Mouse (Mus musculus): ENCODE results near the gene Ralgps1.

DNA sequence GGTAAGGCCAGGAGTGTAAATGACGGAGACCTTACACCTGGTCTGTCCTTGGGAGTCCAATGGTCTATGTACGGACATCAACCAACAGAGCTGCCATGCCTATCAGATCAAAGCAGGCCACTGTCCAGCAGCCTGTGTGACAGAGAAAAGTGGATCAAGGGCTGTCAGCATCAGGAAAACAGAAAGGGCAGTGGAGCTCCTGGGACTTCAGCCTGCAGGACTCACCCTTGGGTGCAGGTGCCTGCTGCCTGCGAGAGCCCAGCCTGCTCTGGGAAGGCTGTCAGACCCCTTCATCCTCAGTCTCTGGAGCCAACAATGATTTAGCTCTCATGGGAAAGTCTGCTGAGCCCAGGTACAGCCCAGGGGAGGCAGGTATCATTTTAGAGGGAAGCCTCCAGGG is 109.8 kb downstream of the Ralgps1 start:
- no peak for TF ChIP-seq CTCF (IDR thresholded peaks at IDR 0.05; ENCODE audit: borderline replicate concordance, extremely low read depth, insufficient read depth, insufficient read length)
- no peak for TF ChIP-seq POLR2A (IDR thresholded peaks at IDR 0.05; ENCODE audit: borderline replicate concordance, extremely low read depth, insufficient read depth, insufficient read length, poor library complexity, severe bottlenecking)
